Mouse (Mus musculus) MEL (cell line): ENCODE data around the gene Gm3739. TPM values are rescaled to one million over a fixed set of nuclear protein-coding genes. Genes with fewer than 3 reads are reported as not detected.
"Not testable (repeated sequence)": the region's sequence is repeated elsewhere in the genome, so short reads cannot be mapped to it uniquely, and the experiment has no call there.

Source experiments
- DNase-seq: peaks from one replicate; pipeline ENCODE4 v3.0.0; 2011; ENCODE audit warnings: low read depth, low spot score
- H3K27ac ChIP-seq: 2 replicates; pipeline ENCODE4 v1.5.1; 2012; ENCODE audit warnings: low read depth, mild to moderate bottlenecking, control low read depth, low read length, moderate library complexity; ENCODE audit not compliant: control insufficient read depth
- H3K27me3 ChIP-seq, 2 experiments: fragments of 150-350 bp in 1 of 2; sonication (generic) in 1 of 2; 2 replicates each; pipeline ENCODE4 v1.6.1; 2012; ENCODE audit warnings: low read length in 2 of 2, mild to moderate bottlenecking in 2 of 2, improper control_type of control experiment in 1 of 2, moderate library complexity in 1 of 2; ENCODE audit not compliant: insufficient read depth in 2 of 2, control insufficient read depth in 1 of 2
- H3K36me3 ChIP-seq, 2 experiments: 2 replicates each; pipeline ENCODE4 v1.6.1; 2012 to 2014; ENCODE audit warnings: low read length in 2 of 2, improper control_type of control experiment in 1 of 2, inconsistent platforms in 1 of 2, mild to moderate bottlenecking in 1 of 2; ENCODE audit not compliant: insufficient read depth in 2 of 2, control insufficient read depth in 1 of 2
- H3K4me1 ChIP-seq, 2 experiments: fragments of 150-350 bp in 1 of 2; sonication (generic) in 1 of 2; 2 replicates each; pipeline ENCODE4 v1.6.1; 2012; ENCODE audit warnings: low read length in 2 of 2, improper control_type of control experiment in 1 of 2, mild to moderate bottlenecking in 1 of 2; ENCODE audit not compliant: insufficient read depth in 2 of 2, control insufficient read depth in 1 of 2
- H3K4me3 ChIP-seq, 2 experiments: fragments of 150-350 bp in 1 of 2; sonication (generic) in 1 of 2; 2 replicates each; pipeline ENCODE4 v1.5.1; 2012; ENCODE audit warnings: low read depth in 2 of 2, low read length in 2 of 2, mild to moderate bottlenecking in 2 of 2, moderate library complexity in 2 of 2, control low read depth in 1 of 2, improper control_type of control experiment in 1 of 2; ENCODE audit not compliant: control insufficient read depth in 1 of 2, insufficient read depth in 1 of 2
- H3K79me2 ChIP-seq: 2 replicates; pipeline ENCODE4 v1.6.1; 2012; ENCODE audit warnings: mild to moderate bottlenecking, low read length, moderate library complexity; ENCODE audit not compliant: control insufficient read depth, poor library complexity, insufficient read depth
- H3K9ac ChIP-seq: 2 replicates; pipeline ENCODE4 v1.6.1; 2012; ENCODE audit warnings: low read depth, mild to moderate bottlenecking, control low read depth, low read length, moderate library complexity; ENCODE audit not compliant: control insufficient read depth, poor library complexity, severe bottlenecking
- H3K9me3 ChIP-seq: fragments of 150-350 bp; sonication (generic); replicated peaks from 2 replicates; pipeline ENCODE4 v1.6.1; 2012; ENCODE audit warnings: mild to moderate bottlenecking, low read length, improper control_type of control experiment, moderate library complexity; ENCODE audit not compliant: insufficient read depth
- polyA plus RNA-seq, 2 experiments: library from polyadenylated mRNA; stranded (reverse) in 1 of 2; unstranded in 1 of 2; fragments of >175 nt in 1 of 2; fragments of >200 nt in 1 of 2; gene quantifications; 2 replicates each; pipeline versions ENCODE4 v1.2.1 to v1.2.4; 2012; ENCODE audit warnings: low replicate concordance in 2 of 2, low read depth in 1 of 2; ENCODE audit not compliant: insufficient read length in 2 of 2, insufficient read depth in 1 of 2, missing spikeins in 1 of 2
- total RNA-seq: library from RNA; depleted of rRNA; stranded (reverse); fragments of 300-350 nt; gene quantifications from 2 replicates; pipeline ENCODE4 v1.2.3, GENCODE M21; 2012; rRNA removed

The Gm3739 gene
- not detected in 2 replicates for total RNA-seq
- not detected for polyA plus RNA-seq

DNA sequence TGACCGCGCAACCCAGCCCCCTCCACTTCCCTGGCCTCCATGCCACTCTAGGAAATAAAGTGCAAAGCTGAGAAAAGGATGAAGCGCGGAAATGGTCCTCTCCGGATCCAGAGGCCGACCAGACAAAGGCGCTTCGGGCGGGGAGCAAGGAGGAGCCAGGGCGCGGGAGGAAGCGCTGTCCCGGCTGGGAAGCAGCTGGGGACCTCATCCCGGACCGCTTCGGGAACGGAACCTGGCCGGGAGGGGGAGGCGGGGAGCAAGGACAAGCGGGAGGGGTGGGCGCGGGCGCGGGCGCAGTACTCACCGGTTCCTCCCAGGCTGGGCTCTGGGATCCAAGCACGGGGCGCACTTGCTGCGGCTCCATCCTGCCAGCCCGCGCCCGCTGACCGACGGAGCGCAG lies at the start of gene Gm3739:
Gene Gm3739 (minus strand): TSS at position 389 of the 400 bp plus-strand sequence.
- not testable (repeated sequence) for H3K9me3 ChIP-seq, H3K4me1 ChIP-seq, H3K27ac ChIP-seq, DNase-seq, H3K79me2 ChIP-seq, H3K36me3 ChIP-seq, H3K27me3 ChIP-seq, H3K4me3 ChIP-seq, H3K9ac ChIP-seq

DNA sequence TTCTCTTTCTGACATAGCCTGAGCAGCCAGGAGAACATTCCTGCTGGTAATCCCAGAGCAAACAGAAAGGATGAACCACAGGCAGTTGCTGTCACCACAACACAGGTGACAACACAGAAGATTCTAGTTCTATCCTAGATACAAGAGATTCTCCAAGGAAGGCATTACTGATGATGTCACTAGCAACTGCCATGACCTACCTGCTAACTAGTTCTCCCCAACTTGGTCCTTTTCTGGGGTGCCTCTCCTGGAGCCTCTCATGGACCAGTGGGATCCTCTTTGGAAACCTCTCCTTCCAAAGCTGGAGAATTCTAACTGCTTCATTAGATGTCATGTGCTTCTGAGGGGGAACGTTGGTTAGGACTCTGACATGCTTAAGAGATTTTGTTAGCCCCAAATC lies 17.4 kb upstream of the Gm3739 start, which contains the start of gene Gm5797:
Gene Gm5797 (minus strand): TSS at position 101 of the 400 bp plus-strand sequence.
- H3K27me3 ChIP-seq, H3K9me3 ChIP-seq, H3K4me1 ChIP-seq, DNase-seq, H3K27ac ChIP-seq, H3K79me2 ChIP-seq, H3K4me3 ChIP-seq, H3K36me3 ChIP-seq, H3K9ac ChIP-seq: not testable (repeated sequence)

DNA sequence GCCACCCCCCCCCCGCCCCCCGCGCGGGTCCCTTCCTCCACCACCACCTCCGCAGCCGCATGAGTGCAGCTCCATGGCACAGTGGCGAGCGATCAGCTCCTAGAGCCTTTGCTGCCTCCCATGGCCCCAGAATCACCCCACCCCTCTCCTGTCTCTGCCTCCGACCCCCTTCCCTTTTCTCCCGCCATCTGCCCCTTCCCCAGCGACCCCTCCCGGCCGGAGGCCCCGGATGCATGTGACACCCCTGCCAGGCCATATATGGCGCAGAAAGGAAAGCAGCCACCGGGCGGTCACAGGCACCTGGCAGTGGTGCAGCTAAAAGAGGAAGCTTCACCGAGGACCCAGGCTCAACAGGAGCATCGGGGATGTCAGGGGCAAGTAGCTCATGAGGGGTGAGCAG lies 244 bp upstream of the Gm3739 start:
- not testable (repeated sequence) for H3K79me2 ChIP-seq, H3K9me3 ChIP-seq, H3K36me3 ChIP-seq, H3K9ac ChIP-seq, DNase-seq, H3K27me3 ChIP-seq, H3K4me1 ChIP-seq, H3K4me3 ChIP-seq, H3K27ac ChIP-seq

DNA sequence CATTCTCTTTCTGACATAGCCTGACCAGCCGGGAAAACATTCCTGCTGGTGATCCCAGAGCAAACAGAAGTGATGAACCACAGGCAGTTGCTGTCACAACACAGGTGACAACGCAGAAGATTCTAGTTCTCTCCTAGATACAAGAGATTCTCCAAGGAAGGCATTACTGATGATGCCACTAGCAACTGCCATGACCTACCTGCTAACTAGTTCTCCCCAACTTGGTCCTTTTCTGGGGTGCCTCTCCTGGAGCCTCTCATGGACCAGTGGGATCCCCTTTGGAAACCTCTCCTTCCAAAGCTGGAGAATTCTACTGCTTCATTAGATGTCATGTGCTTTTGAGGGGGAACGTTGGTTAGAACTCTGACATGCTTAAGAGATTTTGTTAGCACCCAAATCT lies 50.2 kb downstream of the Gm3739 start, which contains the start of gene Gm3727:
Gene Gm3727 (minus strand): TSS at position 101 of the 400 bp plus-strand sequence.
- not testable (repeated sequence) for H3K4me3 ChIP-seq, H3K27me3 ChIP-seq, DNase-seq, H3K4me1 ChIP-seq, H3K27ac ChIP-seq, H3K9ac ChIP-seq, H3K36me3 ChIP-seq, H3K79me2 ChIP-seq, H3K9me3 ChIP-seq

Other genes with a start within 250 kb of the Gm3739 start
- gene Gm3696, start 214.4 kb downstream of the Gm3739 start, total RNA-seq: not detected in 2 replicates
- gene Gm3696, start 214.4 kb downstream of the Gm3739 start, polyA plus RNA-seq: not detected
- gene Gm6676, start 189.6 kb downstream of the Gm3739 start, total RNA-seq: not detected in 2 replicates
- gene Gm6676, start 189.6 kb downstream of the Gm3739 start, polyA plus RNA-seq: not detected
- gene Gm3512, start 140.5 kb downstream of the Gm3739 start, total RNA-seq: not detected in 2 replicates
- not detected for gene Gm3512, start 140.5 kb downstream of the Gm3739 start, polyA plus RNA-seq
- not detected in 2 replicates for gene Gm16434, start 120.5 kb downstream of the Gm3739 start, total RNA-seq
- not detected for gene Gm16434, start 120.5 kb downstream of the Gm3739 start, polyA plus RNA-seq
- not detected in 2 replicates for gene Gm3727, start 50.3 kb downstream of the Gm3739 start, total RNA-seq
- not detected for gene Gm3727, start 50.3 kb downstream of the Gm3739 start, polyA plus RNA-seq
- not detected in 2 replicates for gene Gm5797, start 17.3 kb upstream of the Gm3739 start, total RNA-seq
- gene Gm5797, start 17.3 kb upstream of the Gm3739 start, polyA plus RNA-seq: not detected
- not detected in 2 replicates for gene Gm8374, start 50.1 kb upstream of the Gm3739 start, total RNA-seq
- not detected for gene Gm8374, start 50.1 kb upstream of the Gm3739 start, polyA plus RNA-seq
- gene Gm3755, start 135.9 kb upstream of the Gm3739 start, total RNA-seq: not detected in 2 replicates
- not detected for gene Gm3755, start 135.9 kb upstream of the Gm3739 start, polyA plus RNA-seq
- not detected in 2 replicates for gene Gm3752, start 168.7 kb upstream of the Gm3739 start, total RNA-seq
- not detected for gene Gm3752, start 168.7 kb upstream of the Gm3739 start, polyA plus RNA-seq